ENCODE assay signal across 12 mouse cellular contexts in genomic region chr8:54435694-54436093, GRCm38 (mm10).
"Had no signal": no experiment of that assay in that cellular context is flagged by ENCODE, and none has a peak within 500 bp of the region (broad histone marks: within the 10 kb centered on the region; RNA-seq: fewer than 3 reads in every experiment).

No protein-coding gene starts in this region.

- H3K4me3 ChIP-seq: layer of hippocampus, adult 2 months; liver, embryonic 13.5 days; midbrain, embryonic 12.5 days had no signal

- H3K4me2 ChIP-seq: liver, embryonic 13.5 days; midbrain, embryonic 12.5 days had no signal

- DNase-seq: kidney, adult 2 months; kidney, postnatal 25 days; layer of hippocampus, adult 9-11 months; liver, embryonic 13.5 days; lung, adult 2 months; lung, postnatal 14 days; lung, postnatal 4 days; thymus, adult 18-20 months; thymus, postnatal 36 days had no signal

- H3K27ac ChIP-seq: kidney, postnatal 0 days; layer of hippocampus, adult 2 months; liver, embryonic 13.5 days; midbrain, embryonic 12.5 days had no signal

- H3K9me3 ChIP-seq: liver, embryonic 13.5 days; midbrain, embryonic 12.5 days had no signal

- H3K9ac ChIP-seq: liver, embryonic 13.5 days; midbrain, embryonic 12.5 days had no signal

- H3K36me3 ChIP-seq: liver, embryonic 13.5 days; midbrain, embryonic 12.5 days had no signal

- H3K27me3 ChIP-seq: liver, embryonic 13.5 days; midbrain, embryonic 12.5 days had no signal

- H3K4me1 ChIP-seq: liver, embryonic 13.5 days; midbrain, embryonic 12.5 days had no signal
